Mouse (Mus musculus) ES-Bruce4 (cell line): ENCODE results near the gene Rgs3. TPM values are rescaled to one million over a fixed set of nuclear protein-coding genes. Genes with fewer than 3 reads are reported as not detected.

Source experiments
- H3K27ac ChIP-seq: 2 replicates; pipeline ENCODE4 v1.5.1; 2012; ENCODE audit warnings: low read length, inconsistent platforms; ENCODE audit not compliant: insufficient read depth
- H3K27me3 ChIP-seq: 2 replicates; pipeline ENCODE4 v1.6.1; 2012; ENCODE audit warnings: mild to moderate bottlenecking, low read length, inconsistent platforms; ENCODE audit not compliant: control insufficient read depth, poor library complexity, insufficient read depth, severe bottlenecking
- H3K36me3 ChIP-seq: 2 replicates; pipeline ENCODE4 v1.6.1; 2012; ENCODE audit warnings: inconsistent platforms, mild to moderate bottlenecking, low read length, moderate library complexity; ENCODE audit not compliant: control insufficient read depth, poor library complexity, insufficient read depth, severe bottlenecking
- H3K4me1 ChIP-seq: one replicate; pipeline ENCODE4 v1.8.1; 2011; ENCODE audit warnings: low read length; ENCODE audit not compliant: control insufficient read depth, insufficient read depth
- H3K4me3 ChIP-seq: 2 replicates; pipeline ENCODE4 v1.5.1; 2011; ENCODE audit warnings: low read depth, mild to moderate bottlenecking, low read length
- H3K9ac ChIP-seq: 2 replicates; pipeline ENCODE4 v1.6.1; 2012; ENCODE audit warnings: low read depth, mild to moderate bottlenecking, inconsistent platforms; ENCODE audit not compliant: poor library complexity, severe bottlenecking
- H3K9me3 ChIP-seq: replicated peaks from 2 replicates; pipeline ENCODE4 v1.6.1; 2012; ENCODE audit warnings: mild to moderate bottlenecking, low read length, inconsistent platforms; ENCODE audit not compliant: control insufficient read depth, poor library complexity, insufficient read depth, severe bottlenecking
- CTCF ChIP-seq: IDR thresholded peaks from one replicate; pipeline ENCODE4 v1.8.1; 2011; ENCODE audit warnings: low read depth, low read length
- EP300 ChIP-seq: IDR thresholded peaks from 2 replicates; pipeline ENCODE4 v1.6.1; 2011; ENCODE audit warnings: low read depth, low read length; ENCODE audit not compliant: insufficient read depth
- POLR2A ChIP-seq: IDR thresholded peaks from one replicate; pipeline ENCODE4 v1.8.1; 2011; ENCODE audit warnings: low read length; ENCODE audit not compliant: insufficient read depth
- polyA plus RNA-seq: library from polyadenylated mRNA; stranded (reverse); fragments of >200 nt; gene quantifications from 2 replicates; pipeline ENCODE4 v1.2.4, GENCODE M21; 2011; ENCODE audit warnings: low read depth; ENCODE audit not compliant: missing spikeins, insufficient read depth, insufficient read length

Gene Rgs3
- polyA plus RNA-seq, 1 experiment = 15.3 TPM

DNA sequence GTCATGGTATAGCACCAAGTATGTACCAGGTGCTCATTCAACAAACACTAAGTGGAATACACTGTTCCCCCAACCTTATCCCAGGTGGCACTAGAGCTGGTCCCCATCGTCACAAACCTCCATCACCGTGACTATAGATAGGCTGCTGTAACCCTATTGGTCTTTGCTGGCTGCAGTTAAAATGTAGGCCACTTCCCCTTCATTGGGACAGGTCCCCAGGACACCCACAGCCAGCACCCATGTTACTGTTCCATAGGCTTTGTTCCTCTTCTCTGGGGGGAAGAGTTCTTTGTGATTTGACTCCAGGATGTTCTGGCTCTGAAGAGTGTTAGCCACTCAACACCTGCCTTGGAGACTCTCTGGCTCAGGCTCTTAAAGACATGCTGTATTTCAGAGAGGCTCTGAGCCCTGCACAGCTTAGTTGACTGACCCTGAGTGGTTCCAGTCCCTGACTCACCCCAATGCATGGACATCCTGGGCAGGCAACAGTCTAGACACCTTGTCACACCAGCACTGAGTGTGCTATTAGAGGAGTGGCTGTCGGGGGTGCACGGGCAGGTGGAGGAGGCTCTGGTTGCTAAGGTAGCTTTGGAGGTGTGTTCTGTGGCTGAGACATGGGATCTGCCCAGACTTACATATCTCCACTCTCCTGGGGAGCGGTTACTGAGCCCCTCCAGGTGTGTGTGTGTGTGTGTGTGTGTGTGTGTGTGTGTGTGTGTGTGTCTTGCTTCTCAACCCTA, 94.4 kb downstream of the Rgs3 start:
- no peak for TF ChIP-seq EP300
- TF ChIP-seq POLR2A = no peak
- no peak for TF ChIP-seq CTCF
- H3K4me1 ChIP-seq = peaks cover 1% of the 10 kb centered on the region
- no peak overlapping the region for H3K9ac ChIP-seq
- no peaks in the 10 kb centered on the region for H3K9me3 ChIP-seq
- H3K36me3 ChIP-seq = no peaks in the 10 kb centered on the region
- H3K27ac ChIP-seq = no peak overlapping the region
- no peak overlapping the region for H3K4me3 ChIP-seq
- no peaks in the 10 kb centered on the region for H3K27me3 ChIP-seq

GRCm38 (mm10) chr4:62659264-62659663, 99.6 kb downstream of the Rgs3 start:
- no peak for TF ChIP-seq POLR2A
- peaks cover 16% of the 10 kb centered on the region for H3K4me1 ChIP-seq
- no peaks in the 10 kb centered on the region for H3K9me3 ChIP-seq
- no peak overlapping the region for H3K4me3 ChIP-seq
- no peaks in the 10 kb centered on the region for H3K36me3 ChIP-seq
- no peak overlapping the region for H3K9ac ChIP-seq
- H3K27me3 ChIP-seq = no peaks in the 10 kb centered on the region
- no peak overlapping the region for H3K27ac ChIP-seq

DNA sequence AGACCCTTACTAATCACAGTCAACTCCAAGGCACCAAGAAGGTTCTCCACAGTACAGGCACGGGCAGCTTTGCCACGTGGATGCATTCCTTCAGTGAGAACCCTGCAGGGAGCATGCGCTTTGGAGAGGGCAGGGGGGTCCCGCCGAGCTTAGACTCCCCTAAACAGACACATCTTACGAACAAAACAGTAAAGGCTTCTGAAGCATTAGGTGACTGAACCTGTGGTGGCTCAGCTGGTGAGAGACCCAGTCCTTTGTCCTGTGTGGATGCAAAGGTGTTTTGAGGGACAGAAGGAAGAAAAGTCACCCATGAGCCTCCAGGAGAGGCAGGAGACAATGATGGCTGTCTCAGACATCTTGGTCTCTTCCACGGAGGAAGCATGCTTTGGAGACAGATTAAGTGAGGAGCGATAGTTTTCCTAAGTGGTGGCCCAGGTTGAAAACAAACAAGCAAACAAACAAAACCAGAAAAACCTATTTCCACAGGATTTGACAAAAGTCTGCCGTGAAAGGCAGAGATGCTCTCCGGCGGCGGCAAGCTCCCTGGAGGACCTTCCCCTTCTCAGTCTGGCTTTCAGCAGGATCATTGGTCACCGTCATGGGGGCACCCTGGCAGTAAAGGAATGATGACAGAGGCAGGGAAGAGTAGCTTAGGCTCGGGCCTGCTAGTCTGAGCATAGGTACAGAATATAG, 100.4 kb downstream of the Rgs3 start:
- Histone ChIP-seq H3K36me3 (no peaks in the 10 kb centered on the region), H3K27ac (peak overlapping the region; percentile 78), H3K9me3 (no peaks in the 10 kb centered on the region), H3K27me3 (no peaks in the 10 kb centered on the region), H3K4me3 (peak overlapping the region; percentile 36), H3K4me1 (peaks cover 16% of the 10 kb centered on the region), H3K9ac (no peak overlapping the region)
- TF ChIP-seq CTCF (no peak), POLR2A (no peak), EP300 (no peak)

GRCm38 (mm10) chr4:62660554-62660864, 100.9 kb downstream of the Rgs3 start:
- Histone ChIP-seq H3K36me3 (no peaks in the 10 kb centered on the region), H3K9ac (no peak overlapping the region), H3K4me1 (peaks cover 16% of the 10 kb centered on the region), H3K4me3 (peak overlapping the region; percentile 36), H3K27ac (peak overlapping the region; percentile 78), H3K9me3 (no peaks in the 10 kb centered on the region), H3K27me3 (no peaks in the 10 kb centered on the region)
- TF ChIP-seq POLR2A (no peak), EP300 (no peak), CTCF (no peak)

- H3K4me3 ChIP-seq = no peak overlapping the region
- H3K36me3 ChIP-seq = no peaks in the 10 kb centered on the region
- no peak overlapping the region for H3K9ac ChIP-seq
- peak overlapping the region; percentile 78; the same call in 1 of the 2 replicates for H3K27ac ChIP-seq
- TF ChIP-seq POLR2A (no peak), EP300 (0 out of 2 replicates have a peak, but pooled peaks have one; percentile 51), CTCF (no peak)
- no peaks in the 10 kb centered on the region for H3K27me3 ChIP-seq
- peaks cover 16% of the 10 kb centered on the region for H3K4me1 ChIP-seq
- H3K9me3 ChIP-seq = no peaks in the 10 kb centered on the region
These were observed 101.7 kb downstream of the Rgs3 start for GRCm38 (mm10) chr4:62661311-62661849.

DNA sequence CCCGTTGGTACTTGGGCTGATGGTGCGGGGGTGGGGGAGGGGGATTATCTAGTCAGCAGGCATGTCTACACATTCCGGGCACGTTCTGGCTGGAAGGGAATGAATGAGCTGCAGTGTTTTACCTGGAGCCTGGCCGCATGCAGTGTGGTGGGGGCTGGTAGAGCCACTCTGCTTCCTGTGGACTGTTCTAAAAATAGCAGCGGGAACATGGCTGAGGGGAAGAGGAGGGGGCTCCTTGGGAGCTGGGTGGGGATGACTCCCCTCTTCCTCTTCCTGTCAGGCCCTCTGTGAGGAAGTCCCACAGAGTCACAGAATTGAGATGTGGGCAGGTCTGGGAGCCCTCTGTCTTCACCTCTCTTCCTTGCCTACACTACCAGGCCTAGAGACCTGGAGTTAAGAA, 103.7 kb downstream of the Rgs3 start:
- Histone ChIP-seq H3K36me3 (no peaks in the 10 kb centered on the region), H3K9ac (no peak overlapping the region), H3K4me1 (peaks cover 16% of the 10 kb centered on the region), H3K27ac (no peak overlapping the region), H3K9me3 (no peaks in the 10 kb centered on the region), H3K27me3 (no peaks in the 10 kb centered on the region), H3K4me3 (peak overlapping the region; percentile 17; the same call in 1 of the 2 replicates)
- TF ChIP-seq POLR2A = no peak
- no peak for TF ChIP-seq EP300
- TF ChIP-seq CTCF = no peak
